Mouse (Mus musculus) neural tube, embryonic 11.5 days (tissue): ENCODE measurements around the gene Slc16a3. TPM values are rescaled to one million over a fixed set of nuclear protein-coding genes. Genes with fewer than 3 reads are reported as not detected.
A peak's percentile ranks its signal among the peaks of the same experiment; 100 is the strongest.

Source experiments
- ATAC-seq: fragments of 200-750 bp; cut with Nextera tagmentation; 2 replicates; pipeline ENCODE4 v1.8.0; 2017; ENCODE audit warnings: moderate number of reproducible peaks, mild to moderate bottlenecking, moderate TSS enrichment, moderate library complexity; ENCODE audit not compliant: insufficient read depth, low FRiP score, low TSS enrichment
- DNase-seq: peaks from one replicate; pipeline ENCODE4 v3.0.0-alpha.2; 2015; ENCODE audit warnings: low spot score
- H3K27ac ChIP-seq: fragments of 300-500 bp; sonication (generic); 2 replicates; pipeline ENCODE4 v1.5.1; 2014; ENCODE audit warnings: low read depth, mild to moderate bottlenecking, low read length
- H3K27me3 ChIP-seq: fragments of 300-500 bp; sonication (generic); 2 replicates; pipeline ENCODE4 v1.6.1; 2014; ENCODE audit warnings: mild to moderate bottlenecking, low read length, mixed read lengths; ENCODE audit not compliant: control insufficient read depth, insufficient read depth
- H3K36me3 ChIP-seq: fragments of 300-500 bp; sonication (generic); 2 replicates; pipeline ENCODE4 v1.6.1; 2014; ENCODE audit warnings: mild to moderate bottlenecking, low read length, moderate library complexity, mixed read lengths; ENCODE audit not compliant: control insufficient read depth, insufficient read depth
- H3K4me1 ChIP-seq: fragments of 300-500 bp; sonication (generic); 2 replicates; pipeline ENCODE4 v1.6.1; 2014; ENCODE audit warnings: low read length, mixed read lengths; ENCODE audit not compliant: control insufficient read depth, insufficient read depth
- H3K4me2 ChIP-seq: fragments of 300-500 bp; sonication (generic); 2 replicates; pipeline ENCODE4 v1.6.1; 2014; ENCODE audit warnings: low read depth, mild to moderate bottlenecking, moderate library complexity
- H3K4me3 ChIP-seq: fragments of 300-500 bp; sonication (generic); 2 replicates; pipeline ENCODE4 v1.5.1; 2014; ENCODE audit warnings: low read depth, low read length
- H3K9ac ChIP-seq: fragments of 300-500 bp; sonication (generic); 2 replicates; pipeline ENCODE4 v1.6.1; 2014; ENCODE audit warnings: mild to moderate bottlenecking, low read length
- H3K9me3 ChIP-seq: fragments of 300-500 bp; sonication (generic); 2 replicates; pipeline ENCODE4 v1.6.1; 2016; ENCODE audit warnings: low read length; ENCODE audit not compliant: control insufficient read depth
- WGBS: fragments of 180-500 bp; shearing (Covaris S2); extraction: QIAGEN DNeasy Blood & Tissue Kit; methylation state at CpG from one replicate; pipeline ENCODE4 v1.1.7; 2014; 5-methylcytosine and 5-hydroxymethylcytosine counted together
- polyA plus RNA-seq: library from polyadenylated mRNA; unstranded; fragments of >200 nt; fragmentation: Nextera tagmentation; extraction: Ambion mirVana; gene quantifications from 2 replicates; pipeline ENCODE4 v1.2.1, GENCODE M21; 2014

The Slc16a3 gene
- 37.1 and 39.4 TPM in 2 replicates for polyA plus RNA-seq

GRCm38 (mm10) chr11:120948328-120948727 is at the start of gene Slc16a3:
TSS of gene Slc16a3 (plus strand) at chr11:120948480.
- ATAC-seq: no peak

GRCm38 (mm10) chr11:120900276-120901244 is 47.7 kb upstream of the Slc16a3 start:
- H3K36me3 ChIP-seq: no peaks in the 10 kb centered on the region
- H3K9ac ChIP-seq: no peak overlapping the region
- ATAC-seq (no peak), DNase-seq (no peak)
- H3K27ac ChIP-seq: 0 out of 2 replicates have a peak overlapping the region, but pooled peaks have one; percentile 29
- no peak overlapping the region for H3K4me3 ChIP-seq
- 85% methylated on average over 8 of the region's 8 CpGs for WGBS
- no peaks in the 10 kb centered on the region for H3K27me3 ChIP-seq
- H3K4me1 ChIP-seq: no peaks in the 10 kb centered on the region
- H3K9me3 ChIP-seq: no peaks in the 10 kb centered on the region
- no peak overlapping the region for H3K4me2 ChIP-seq

More at GRCm38 (mm10) chr11:120948328-120948727, at the start of gene Slc16a3:
- peak within 1 kb of the TSS; percentile 77 for H3K4me2 ChIP-seq
- DNase-seq: no peak
- no peaks in the 10 kb centered on the region for H3K36me3 ChIP-seq
- H3K4me3 ChIP-seq: peak within 1 kb of the TSS; percentile 48
- WGBS: 29% methylated on average over 12 of the region's 12 CpGs
- peaks cover 22% of the 10 kb centered on the region; the same call in 1 of the 2 replicates for H3K4me1 ChIP-seq
- no peaks in the 10 kb centered on the region for H3K27me3 ChIP-seq
- peak within 1 kb of the TSS; percentile 59 for H3K9ac ChIP-seq
- no peak within 1 kb of the TSS for H3K27ac ChIP-seq
- H3K9me3 ChIP-seq: no peaks in the 10 kb centered on the region

- no peak overlapping the region for H3K4me2 ChIP-seq
- no peaks in the 10 kb centered on the region for H3K27me3 ChIP-seq
- ATAC-seq: no peak
- H3K4me1 ChIP-seq: no peaks in the 10 kb centered on the region
- H3K36me3 ChIP-seq: no peaks in the 10 kb centered on the region
- no peak overlapping the region for H3K27ac ChIP-seq
- 84% methylated on average over 21 of the region's 21 CpGs for WGBS
- H3K9me3 ChIP-seq: no peaks in the 10 kb centered on the region
- no peak for DNase-seq
- H3K9ac ChIP-seq: no peak overlapping the region
- no peak overlapping the region for H3K4me3 ChIP-seq
Measured at GRCm38 (mm10) chr11:120901729-120902486, 46.4 kb upstream of the Slc16a3 start.

GRCm38 (mm10) chr11:120902487-120903142 is 45.7 kb upstream of the Slc16a3 start:
- Histone ChIP-seq H3K27ac (no peak overlapping the region), H3K4me1 (no peaks in the 10 kb centered on the region), H3K9ac (no peak overlapping the region), H3K36me3 (no peaks in the 10 kb centered on the region), H3K9me3 (no peaks in the 10 kb centered on the region), H3K4me2 (no peak overlapping the region), H3K27me3 (no peaks in the 10 kb centered on the region), H3K4me3 (no peak overlapping the region)
- DNase-seq (no peak), ATAC-seq (no peak)
- WGBS: 48% methylated on average over 10 of the region's 10 CpGs

- Histone ChIP-seq H3K4me3 (no peak overlapping the region), H3K9ac (no peak overlapping the region), H3K4me2 (no peak overlapping the region), H3K27me3 (no peaks in the 10 kb centered on the region), H3K4me1 (no peaks in the 10 kb centered on the region), H3K36me3 (no peaks in the 10 kb centered on the region), H3K27ac (no peak overlapping the region), H3K9me3 (no peaks in the 10 kb centered on the region)
- ATAC-seq: no peak
- DNase-seq: no peak
- WGBS: 84% methylated on average over 24 of the region's 24 CpGs
Measured at GRCm38 (mm10) chr11:120903159-120903850, 45.0 kb upstream of the Slc16a3 start.

- H3K9me3 ChIP-seq: no peaks in the 10 kb centered on the region
- ATAC-seq (no peak), DNase-seq (no peak)
- no peak overlapping the region for H3K4me2 ChIP-seq
- H3K27ac ChIP-seq: no peak overlapping the region
- no peak overlapping the region for H3K4me3 ChIP-seq
- WGBS: 93% methylated on average over 3 of the region's 3 CpGs
- H3K9ac ChIP-seq: no peak overlapping the region
- no peaks in the 10 kb centered on the region for H3K4me1 ChIP-seq
- H3K27me3 ChIP-seq: no peaks in the 10 kb centered on the region
- H3K36me3 ChIP-seq: no peaks in the 10 kb centered on the region
Measured at GRCm38 (mm10) chr11:120904561-120904960, 43.7 kb upstream of the Slc16a3 start.

- no peak overlapping the region for H3K4me2 ChIP-seq
- H3K4me3 ChIP-seq: no peak overlapping the region
- no peaks in the 10 kb centered on the region for H3K4me1 ChIP-seq
- ATAC-seq: no peak; the same call in 1 of the 2 replicates
- DNase-seq: peak; percentile 78
- no peaks in the 10 kb centered on the region for H3K36me3 ChIP-seq
- no peaks in the 10 kb centered on the region for H3K27me3 ChIP-seq
- 50% methylated on average over 1 of the region's 1 CpGs for WGBS
- H3K9ac ChIP-seq: no peak overlapping the region
- no peaks in the 10 kb centered on the region for H3K9me3 ChIP-seq
- no peak overlapping the region for H3K27ac ChIP-seq
Measured at GRCm38 (mm10) chr11:120905430-120905873, 42.8 kb upstream of the Slc16a3 start.

GRCm38 (mm10) chr11:120913796-120914195 is 34.5 kb upstream of the Slc16a3 start:
- no peaks in the 10 kb centered on the region for H3K4me1 ChIP-seq
- no peaks in the 10 kb centered on the region for H3K27me3 ChIP-seq
- DNase-seq: no peak
- no peak for ATAC-seq
- H3K27ac ChIP-seq: no peak overlapping the region
- no peak overlapping the region for H3K4me2 ChIP-seq
- WGBS: 96% methylated on average over 4 of the region's 4 CpGs
- no peaks in the 10 kb centered on the region; the same call in 1 of the 2 replicates for H3K36me3 ChIP-seq
- H3K4me3 ChIP-seq: no peak overlapping the region
- H3K9ac ChIP-seq: no peak overlapping the region
- H3K9me3 ChIP-seq: no peaks in the 10 kb centered on the region
